Mouse (Mus musculus): ENCODE results near the gene H2-D1.

Gene H2-D1

GRCm38 (mm10) chr17:35240384-35241304 is 21.9 kb upstream of the H2-D1 start:
- peak; percentile 74 for DNase-seq

GRCm38 (mm10) chr17:35241305-35242014 is 21.1 kb upstream of the H2-D1 start, which contains the start of gene Ddx39b:
Gene Ddx39b, plus strand, starts transcription at chr17:35241746.
- peak; percentile 97 for DNase-seq

- peak; percentile 90 for DNase-seq
These were observed 20.3 kb upstream of the H2-D1 start for GRCm38 (mm10) chr17:35242015-35242941.

GRCm38 (mm10) chr17:35243086-35243485 is 19.4 kb upstream of the H2-D1 start:
- peak; percentile 66 for DNase-seq

- DNase-seq, result peak; percentile 65
These were observed 17.5 kb upstream of the H2-D1 start for GRCm38 (mm10) chr17:35244999-35245398.

- peak; percentile 23 for DNase-seq
These were observed 16.6 kb upstream of the H2-D1 start for GRCm38 (mm10) chr17:35245731-35246623.

- DNase-seq, result peak; percentile 67
These were observed 15.4 kb upstream of the H2-D1 start for GRCm38 (mm10) chr17:35247144-35247543.

- no peak for DNase-seq
These were observed 13.5 kb upstream of the H2-D1 start for GRCm38 (mm10) chr17:35248986-35249385.

- no peak for DNase-seq
These were observed 12.9 kb upstream of the H2-D1 start for GRCm38 (mm10) chr17:35249451-35250197.

- DNase-seq, result no peak
These were observed 12.0 kb upstream of the H2-D1 start for GRCm38 (mm10) chr17:35250348-35251120.

- no peak for DNase-seq
These were observed 11.3 kb upstream of the H2-D1 start for GRCm38 (mm10) chr17:35251162-35251719.

GRCm38 (mm10) chr17:35251981-35252380 is 10.5 kb upstream of the H2-D1 start:
- no peak for DNase-seq

GRCm38 (mm10) chr17:35252619-35253292 is 9.8 kb upstream of the H2-D1 start:
- no peak for DNase-seq

GRCm38 (mm10) chr17:35253293-35254093 is 9.0 kb upstream of the H2-D1 start:
- DNase-seq, result no peak

- DNase-seq, result peak; percentile 82
These were observed 8.1 kb upstream of the H2-D1 start for GRCm38 (mm10) chr17:35254241-35255098.

- no peak for DNase-seq
These were observed 7.2 kb upstream of the H2-D1 start for GRCm38 (mm10) chr17:35255301-35255700.

- no peak for DNase-seq
These were observed 6.8 kb upstream of the H2-D1 start for GRCm38 (mm10) chr17:35255704-35256103.
